Mouse (Mus musculus): ENCODE results near the gene Lnx2.

Lnx2 gene

DNA sequence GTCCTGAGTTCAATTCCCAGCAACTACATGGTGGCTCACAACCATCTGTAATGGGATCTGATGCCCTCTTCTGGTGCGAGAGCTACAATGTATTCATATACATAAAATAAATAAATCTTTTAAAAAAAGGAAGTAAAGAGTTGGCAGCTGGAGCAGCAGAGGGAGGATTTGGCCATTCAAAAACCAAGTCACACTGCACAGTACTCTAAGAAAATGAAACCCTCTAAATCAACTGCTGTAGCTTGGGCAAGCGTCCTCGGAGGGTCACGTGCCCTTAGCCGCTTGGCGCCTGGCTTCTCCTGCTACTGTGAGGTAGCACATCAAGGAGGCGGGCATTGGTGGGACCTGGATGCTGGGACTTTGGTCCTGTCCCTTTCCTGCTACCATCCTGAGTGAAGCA lies 61.2 kb downstream of the Lnx2 start:
- DNase-seq = no peak

DNA sequence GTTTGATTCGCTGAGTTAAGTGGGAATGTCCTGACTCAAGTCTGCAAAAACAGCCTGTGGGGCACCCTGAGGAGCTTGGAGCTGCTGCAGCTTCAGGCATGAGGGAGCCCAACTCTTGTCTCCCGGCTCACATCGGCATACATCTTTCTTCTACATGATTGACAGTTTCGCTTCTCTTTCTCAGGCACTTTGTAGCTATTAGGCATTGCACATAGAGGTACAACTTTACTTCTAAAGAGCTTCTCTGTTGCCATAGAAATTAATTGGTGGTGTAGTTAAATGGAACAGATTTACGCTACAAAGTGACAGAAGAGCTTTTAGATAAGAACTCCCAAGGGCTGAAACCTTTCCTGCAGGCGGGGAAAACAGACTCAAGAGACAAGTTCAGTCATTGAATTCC lies 62.5 kb downstream of the Lnx2 start:
- DNase-seq = no peak

DNA sequence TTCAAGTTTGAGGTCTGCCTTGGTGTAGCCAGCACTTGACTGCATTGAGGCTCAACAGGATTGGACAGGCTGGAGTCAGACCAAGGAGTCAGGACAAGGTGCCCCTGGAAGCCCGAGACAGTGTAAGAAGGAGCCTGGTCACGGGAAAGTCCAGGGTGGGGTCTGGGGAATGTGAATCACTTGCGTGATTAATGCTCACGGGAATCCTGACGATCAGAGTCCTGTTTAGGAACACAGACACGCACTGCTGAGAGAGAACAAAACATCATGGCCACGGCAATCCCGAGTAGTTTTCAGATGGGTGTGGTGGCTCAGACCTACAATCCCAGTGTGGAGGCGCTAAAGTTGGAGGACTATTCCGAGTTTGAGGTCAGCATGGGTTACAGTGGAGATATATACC lies 65.1 kb downstream of the Lnx2 start:
- no peak for DNase-seq

DNA sequence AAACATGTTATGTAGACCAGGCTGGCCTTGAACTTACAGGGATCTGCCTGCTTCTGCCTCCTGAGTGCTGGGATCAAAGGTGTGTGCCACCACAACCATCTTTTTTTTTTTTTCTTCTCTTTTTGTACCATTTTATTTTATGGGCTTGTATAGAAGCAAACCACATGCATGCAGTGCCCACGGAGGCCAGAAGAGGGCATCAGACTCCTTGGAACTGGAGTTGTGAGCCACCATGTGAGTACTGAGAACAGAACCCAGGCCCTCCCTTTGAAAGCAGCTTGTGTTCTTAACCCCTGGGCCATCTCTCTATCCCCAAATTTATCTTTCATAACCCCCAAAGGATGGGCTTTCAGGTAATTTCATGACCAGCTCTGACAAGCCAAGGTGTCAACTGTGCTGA lies 73.1 kb downstream of the Lnx2 start:
- DNase-seq = no peak

DNA sequence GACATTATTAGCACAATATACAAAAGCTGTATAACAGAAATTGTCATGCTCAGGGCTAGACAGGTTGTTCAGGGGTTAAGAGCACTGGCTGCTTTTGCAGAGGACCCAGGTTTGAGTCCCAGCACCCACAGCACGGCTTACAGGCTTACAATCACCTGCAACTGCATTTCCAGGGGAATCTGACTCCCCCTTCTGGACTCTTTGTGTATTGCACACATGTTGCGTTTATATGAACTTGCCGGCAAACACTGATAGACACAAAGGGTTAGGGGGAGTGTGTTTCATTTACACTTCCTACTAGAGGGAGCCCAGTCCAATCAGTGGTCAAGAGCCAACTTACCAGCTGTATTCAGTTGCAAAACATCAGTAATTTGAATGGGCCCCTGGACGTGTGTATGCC lies 75.1 kb downstream of the Lnx2 start:
- DNase-seq = no peak

DNA sequence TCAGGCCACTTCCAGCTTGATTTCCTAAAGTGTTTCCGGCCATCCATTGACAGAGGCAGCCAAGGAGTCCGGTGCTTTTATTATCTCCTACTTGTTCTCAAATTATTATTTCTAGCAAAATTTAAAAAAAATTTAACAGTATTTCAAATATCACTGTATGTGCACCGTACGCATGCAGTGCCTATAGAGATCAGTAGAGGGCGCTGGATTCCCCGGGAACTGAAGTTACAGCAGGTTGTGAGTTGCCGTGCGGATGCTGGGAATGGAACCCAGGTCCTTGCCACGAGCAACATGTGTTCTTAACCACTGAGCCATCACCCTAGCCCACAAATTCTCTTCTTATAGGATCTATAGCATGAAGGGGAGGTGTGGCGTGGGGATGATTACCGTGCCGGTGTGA lies 77.6 kb downstream of the Lnx2 start:
- DNase-seq = no peak

DNA sequence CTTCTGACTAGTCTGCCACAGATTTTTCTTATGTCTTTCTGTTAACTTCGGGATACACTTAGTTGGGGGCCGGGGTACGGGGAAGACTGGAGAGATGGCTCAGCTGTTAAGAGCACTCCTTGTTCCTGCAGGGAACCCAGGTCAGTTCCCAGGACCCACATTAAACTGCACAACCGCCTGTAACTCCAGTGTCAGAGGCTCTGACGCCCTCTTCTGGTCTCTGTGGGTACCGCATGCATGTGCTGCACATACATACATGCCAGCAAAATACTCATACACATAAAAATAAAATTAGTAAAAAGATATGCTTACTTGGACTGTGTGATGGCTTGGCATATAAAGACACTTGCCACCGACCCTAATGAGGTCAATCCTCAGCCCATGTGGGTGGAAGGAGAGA lies 79.6 kb downstream of the Lnx2 start:
- no peak for DNase-seq

DNA sequence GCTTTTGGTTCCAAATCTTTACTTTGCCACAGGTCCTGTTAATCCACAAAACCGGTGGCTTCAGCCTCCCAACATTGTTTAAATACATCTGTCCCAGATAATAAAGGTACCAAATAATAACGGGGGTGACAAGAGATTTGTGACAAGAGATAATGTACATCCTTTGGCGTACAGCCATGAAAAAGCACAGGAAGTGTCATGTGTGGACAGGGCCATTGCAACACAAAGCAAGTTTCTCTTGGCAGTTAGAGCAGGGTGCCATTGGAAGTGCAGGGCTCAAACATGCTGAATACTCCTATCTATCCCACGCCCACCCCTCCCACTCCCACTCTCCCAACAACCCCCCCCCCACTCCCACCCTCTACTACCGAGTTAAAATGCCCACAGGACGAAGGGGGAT lies 81.4 kb downstream of the Lnx2 start:
- no peak for DNase-seq

DNA sequence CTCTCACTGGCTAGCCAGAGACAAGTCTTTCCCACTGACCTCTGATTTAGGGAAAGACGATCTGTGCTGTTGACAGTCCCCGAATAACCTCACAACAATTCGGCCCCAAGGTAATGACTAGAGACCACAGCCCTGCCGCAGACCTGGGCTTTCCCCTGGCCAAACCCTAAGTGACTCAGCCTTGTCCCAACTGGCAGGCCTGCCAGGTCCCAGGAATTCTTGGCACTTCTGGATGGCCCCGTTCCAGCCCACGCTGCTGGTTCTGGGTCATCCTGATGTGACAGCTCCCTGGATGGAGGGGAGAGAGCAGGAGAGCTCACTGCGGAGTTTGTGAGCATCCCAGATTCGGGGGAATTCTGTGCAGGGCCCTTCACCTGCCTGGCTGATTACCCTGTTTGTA lies 82.9 kb downstream of the Lnx2 start:
- DNase-seq = no peak

DNA sequence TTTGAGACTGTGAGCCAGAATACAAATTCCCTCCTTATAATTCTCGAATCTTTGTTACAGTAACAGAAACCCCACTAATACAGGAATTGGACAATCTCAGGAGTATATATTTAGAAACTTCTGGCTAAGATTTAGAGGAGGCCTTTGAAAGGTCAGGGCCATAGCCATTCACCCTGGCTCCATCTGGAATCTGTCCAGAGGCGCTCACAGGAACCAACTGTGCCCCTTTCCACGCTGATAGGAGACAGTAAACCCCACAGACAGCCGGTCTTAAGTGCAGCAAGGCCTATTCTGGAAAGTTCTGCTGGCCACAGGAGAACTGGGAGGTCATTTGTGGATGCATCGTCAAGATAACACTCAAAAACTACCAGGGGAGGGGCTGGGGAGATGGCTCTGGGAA lies 87.3 kb downstream of the Lnx2 start:
- no peak for DNase-seq

GRCm38 (mm10) chr5:146987588-146987987 lies 88.8 kb downstream of the Lnx2 start:
- no peak for DNase-seq

DNA sequence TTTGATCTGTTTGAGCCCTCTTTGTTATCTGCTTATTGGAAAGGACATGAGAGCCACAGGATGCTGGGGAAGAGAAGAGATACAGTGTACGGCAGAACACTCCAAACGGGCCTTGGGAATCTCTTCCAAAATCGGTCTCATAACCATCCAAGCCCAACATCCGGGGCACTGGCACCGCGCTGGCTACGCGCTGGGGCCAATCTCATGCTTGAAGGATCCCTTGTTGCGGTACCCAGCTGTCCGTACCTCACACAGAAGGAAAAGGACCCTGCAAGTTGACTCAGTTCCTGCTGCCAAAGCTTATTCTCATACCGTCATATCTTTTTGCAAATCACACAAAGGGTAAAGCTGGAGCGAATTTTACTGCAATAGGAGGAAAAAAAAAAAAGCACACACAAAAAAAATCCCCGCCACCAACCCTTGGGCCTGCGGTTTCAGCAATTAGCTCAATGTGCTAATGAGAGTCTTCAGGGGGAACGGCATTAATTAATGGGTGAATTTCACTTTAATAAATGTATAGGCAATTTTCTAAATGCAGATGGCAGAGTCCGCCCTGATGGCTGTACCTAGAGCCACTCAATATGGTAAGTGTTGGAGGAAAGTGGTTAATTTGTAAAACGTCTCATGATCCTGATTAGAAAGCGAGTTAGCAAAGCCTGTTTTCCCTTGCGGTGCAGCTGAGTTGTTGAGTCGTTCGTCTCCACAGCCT lies 90.5 kb downstream of the Lnx2 start:
- DNase-seq = no peak

- DNase-seq = peak; percentile 50
Measured at GRCm38 (mm10) chr5:146983216-146983615, 93.2 kb downstream of the Lnx2 start.

GRCm38 (mm10) chr5:146981376-146981775 lies 95.0 kb downstream of the Lnx2 start:
- no peak for DNase-seq

- DNase-seq = no peak
Measured at GRCm38 (mm10) chr5:146974781-146975123, 101.6 kb downstream of the Lnx2 start.

DNA sequence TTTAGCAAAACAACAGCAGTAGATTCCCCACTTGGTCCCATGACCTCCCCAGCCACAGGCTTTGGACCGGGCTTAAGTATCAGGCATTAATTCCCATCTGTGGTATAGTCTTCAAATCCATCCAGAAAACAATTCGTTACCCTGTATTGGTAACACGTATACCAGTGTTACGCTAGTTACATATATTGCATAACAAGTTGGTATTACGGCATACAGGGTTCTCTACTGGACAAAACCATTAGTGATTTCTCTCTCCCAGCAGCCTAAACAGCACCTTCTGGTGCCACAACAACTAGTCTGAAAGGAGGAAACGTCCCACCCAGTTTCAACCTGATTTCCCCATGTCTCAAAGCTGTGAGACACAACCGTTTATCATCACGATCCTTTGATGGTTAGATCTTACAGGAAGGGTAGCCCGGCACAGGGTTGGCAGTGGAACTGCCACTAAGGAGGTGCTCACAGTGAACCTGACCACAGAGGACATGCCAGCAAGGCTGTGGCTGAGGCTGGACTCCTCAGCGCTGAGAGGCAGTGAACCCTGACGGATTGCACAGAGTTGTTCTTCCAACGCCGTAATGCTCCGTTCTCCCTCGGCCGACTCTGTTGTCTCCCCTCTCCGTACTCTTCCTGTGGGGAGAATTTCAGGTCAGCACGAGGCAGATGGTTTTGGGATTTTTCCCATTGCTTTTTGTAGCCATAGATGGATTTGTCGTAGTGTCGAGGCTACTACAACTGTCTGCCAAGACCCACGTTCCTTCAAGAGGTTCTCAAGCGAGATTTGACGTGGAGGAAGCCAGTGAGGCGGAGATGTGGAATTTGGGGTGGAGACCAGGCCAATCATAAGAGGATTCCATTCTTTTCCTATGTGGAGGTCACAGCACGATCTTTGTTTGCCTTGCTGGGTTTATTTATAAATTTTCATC lies 102.3 kb downstream of the Lnx2 start:
- DNase-seq = no peak

- no peak for DNase-seq
Measured at GRCm38 (mm10) chr5:146973353-146973752, 103.0 kb downstream of the Lnx2 start.

- no peak for DNase-seq
Measured at GRCm38 (mm10) chr5:146971776-146972561, 104.4 kb downstream of the Lnx2 start.

GRCm38 (mm10) chr5:146968695-146969393 lies 107.5 kb downstream of the Lnx2 start:
- no peak for DNase-seq

Data from right cerebral cortex, adult 18-20 months (tissue).